In genomic region chr1:63134530-63134929, GRCm38 (mm10) we compare ENCODE assay signal across 17 mouse cellular contexts.
"Had no signal": no experiment of that assay in that cellular context is flagged by ENCODE, and none has a peak within 500 bp of the region (broad histone marks: within the 10 kb centered on the region; RNA-seq: fewer than 3 reads in every experiment).

No protein-coding gene starts in this region.

- H3K27me3 ChIP-seq: midbrain, embryonic 12.5 days; neural tube, embryonic 13.5 days; neural tube, embryonic 15.5 days; stomach, embryonic 15.5 days had no signal

- H3K4me2 ChIP-seq: lung, embryonic 14.5 days; midbrain, embryonic 12.5 days; neural tube, embryonic 13.5 days; neural tube, embryonic 15.5 days; stomach, embryonic 15.5 days had no signal

- DNase-seq: lung, embryonic 14.5 days; lung, postnatal 10 days; lung, postnatal 4 days; midbrain, embryonic 14.5 days; right cerebral cortex, postnatal 14 days; thymus, adult 2 months; thymus, postnatal 25 days; thymus, postnatal 4 days had no signal

- H3K4me3 ChIP-seq: midbrain, embryonic 10.5 days; midbrain, embryonic 12.5 days; myocyte; neural tube, embryonic 13.5 days; neural tube, embryonic 15.5 days; stomach, embryonic 15.5 days had no signal

- H3K9ac ChIP-seq: liver, embryonic 14.5 days; lung, embryonic 14.5 days; midbrain, embryonic 12.5 days; neural tube, embryonic 13.5 days; neural tube, embryonic 15.5 days; stomach, embryonic 15.5 days had no signal

- H3K9me3 ChIP-seq: midbrain, embryonic 10.5 days; midbrain, embryonic 12.5 days; neural tube, embryonic 13.5 days; neural tube, embryonic 15.5 days; stomach, embryonic 15.5 days had no signal

- H3K4me1 ChIP-seq: neural tube, embryonic 15.5 days; stomach, embryonic 15.5 days had no signal

- ATAC-seq: midbrain, embryonic 16.5 days had no signal

- H3K27ac ChIP-seq: liver, embryonic 14.5 days; midbrain, embryonic 10.5 days; midbrain, embryonic 12.5 days; neural tube, embryonic 13.5 days; neural tube, embryonic 15.5 days; stomach, embryonic 15.5 days; stomach, postnatal 0 days had no signal
